Mouse (Mus musculus): Measurements from ENCODE around the gene Zfp791. TPM values are rescaled to one million over a fixed set of nuclear protein-coding genes. Genes with fewer than 3 reads are reported as not detected.
"Not testable (repeated sequence)": the region's sequence is repeated elsewhere in the genome, so short reads cannot be mapped to it uniquely, and the experiment has no call there.

The Zfp791 gene
- 1 to 10 TPM; 3.7 to 3.9 TPM for total RNA-seq (2021)
- long read RNA-seq, experiment 1, transcript Zfp791-201 (4 exons, 1,587 nt): major isoform, 6 of 10 reads
- long read RNA-seq, experiment 1, partial matches to known transcripts: 2 of 10 reads
- long read RNA-seq, experiment 1, other reads (novel, unspliced or antisense): 2 of 10 reads
- long read RNA-seq, experiment 2, partial matches to known transcripts: 0 of 1 reads
- long read RNA-seq, experiment 2, other reads (novel, unspliced or antisense): 0 of 1 reads

GRCm38 (mm10) chr8:85122995-85123394 is at the start of gene Zfp791:
TSS of gene Zfp791 (minus strand) at chr8:85123095.
- DNase-seq: no peak

- peak; percentile 65 for DNase-seq
These were observed 48.4 kb upstream of the Zfp791 start for GRCm38 (mm10) chr8:85171291-85171690.

GRCm38 (mm10) chr8:85151624-85152023 is 28.7 kb upstream of the Zfp791 start, which contains the start of gene Cks1brt:
TSS of gene Cks1brt (plus strand) at chr8:85151924.
- DNase-seq: no peak

GRCm38 (mm10) chr8:85142516-85142915 is 19.6 kb upstream of the Zfp791 start:
- DNase-seq: no peak

- DNase-seq: not testable (repeated sequence)
These were observed 12.8 kb upstream of the Zfp791 start for GRCm38 (mm10) chr8:85135690-85136089.

GRCm38 (mm10) chr8:85132335-85132734 is 9.4 kb upstream of the Zfp791 start:
- peak; percentile 10 for DNase-seq

- DNase-seq: no peak
These were observed 796 bp upstream of the Zfp791 start for GRCm38 (mm10) chr8:85123691-85124090.

- DNase-seq: not testable (repeated sequence)
These were observed 2.6 kb downstream of the Zfp791 start for GRCm38 (mm10) chr8:85120251-85120650.

- peak; percentile 89 for DNase-seq
These were observed 3.6 kb downstream of the Zfp791 start for GRCm38 (mm10) chr8:85119052-85119981.

GRCm38 (mm10) chr8:85116984-85117383 is 5.9 kb downstream of the Zfp791 start:
- DNase-seq: no peak

- DNase-seq: no peak
These were observed 7.4 kb downstream of the Zfp791 start for GRCm38 (mm10) chr8:85115501-85115900.

- DNase-seq: no peak
These were observed 9.7 kb downstream of the Zfp791 start for GRCm38 (mm10) chr8:85113241-85113640.

- no peak for DNase-seq
These were observed 22.7 kb downstream of the Zfp791 start for GRCm38 (mm10) chr8:85100076-85100665.

GRCm38 (mm10) chr8:85096850-85097249 is 26.0 kb downstream of the Zfp791 start:
- no peak for DNase-seq

GRCm38 (mm10) chr8:85096196-85096595 is 26.7 kb downstream of the Zfp791 start:
- DNase-seq: no peak

- DNase-seq: no peak
These were observed 27.3 kb downstream of the Zfp791 start for GRCm38 (mm10) chr8:85095566-85095965.

- DNase-seq: no peak
These were observed 27.8 kb downstream of the Zfp791 start for GRCm38 (mm10) chr8:85095051-85095450.

- no peak for DNase-seq
These were observed 31.3 kb downstream of the Zfp791 start for GRCm38 (mm10) chr8:85091526-85092090.

GRCm38 (mm10) chr8:85090856-85091255 is 32.0 kb downstream of the Zfp791 start:
- DNase-seq: no peak

- DNase-seq: no peak
These were observed 34.1 kb downstream of the Zfp791 start for GRCm38 (mm10) chr8:85088771-85089170.

GRCm38 (mm10) chr8:85086238-85086637 is 36.7 kb downstream of the Zfp791 start:
- no peak for DNase-seq

GRCm38 (mm10) chr8:85084633-85085032 is 38.3 kb downstream of the Zfp791 start:
- no peak for DNase-seq
